12 mouse cellular contexts compared by ENCODE assay signal in the genomic region with DNA sequence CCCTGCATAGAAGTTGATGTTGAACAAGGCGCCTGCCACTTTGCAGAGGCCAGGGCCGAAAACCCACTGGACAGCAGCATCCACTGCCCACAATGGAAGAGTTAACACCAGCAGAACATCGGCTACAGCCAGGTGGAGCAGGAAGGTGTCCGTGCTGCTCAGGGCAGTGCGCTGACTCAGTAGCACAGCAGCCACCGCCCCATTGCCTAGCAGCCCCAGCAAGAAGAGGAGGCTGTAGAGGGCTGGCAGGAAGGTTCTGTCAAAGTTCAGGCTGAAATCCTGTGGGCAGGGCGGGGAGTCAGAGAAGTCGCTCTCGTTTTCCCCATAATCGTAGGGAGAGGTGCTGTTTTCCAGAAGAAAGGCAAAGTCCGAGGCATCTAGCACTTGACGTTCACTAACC. TPM values are rescaled to one million over a fixed set of nuclear protein-coding genes. Genes with fewer than 3 reads are reported as not detected.
"Had no signal": no experiment of that assay in that cellular context is flagged by ENCODE, and none has a peak within 500 bp of the region (broad histone marks: within the 10 kb centered on the region; RNA-seq: fewer than 3 reads in every experiment).

No protein-coding gene starts in this region.

- DNase-seq: lung, adult 18-20 months; midbrain, embryonic 14.5 days; spleen, adult 18-20 months; thymus, postnatal 4 days had no signal

- H3K9ac ChIP-seq: hindbrain, embryonic 14.5 days; kidney, embryonic 15.5 days; limb, embryonic 13.5 days; liver, embryonic 14.5 days; neural tube, embryonic 15.5 days had no signal

- H3K4me2 ChIP-seq: hindbrain, embryonic 14.5 days; kidney, embryonic 15.5 days; limb, embryonic 13.5 days; neural tube, embryonic 15.5 days had no signal

- ATAC-seq: inflammation-experienced regulatory T-cells, adult 6 months had no signal

- H3K36me3 ChIP-seq: kidney, embryonic 15.5 days; limb, embryonic 13.5 days; midbrain, embryonic 10.5 days; neural tube, embryonic 15.5 days had no signal

- H3K4me1 ChIP-seq: kidney, embryonic 15.5 days; limb, embryonic 13.5 days; midbrain, embryonic 10.5 days; neural tube, embryonic 15.5 days had no signal

- H3K9me3 ChIP-seq: kidney, embryonic 15.5 days; limb, embryonic 13.5 days; midbrain, embryonic 10.5 days; neural tube, embryonic 15.5 days had no signal

- H3K4me3 ChIP-seq: kidney, embryonic 15.5 days; limb, embryonic 13.5 days; midbrain, embryonic 10.5 days; myocyte; neural tube, embryonic 15.5 days had no signal

- H3K27ac ChIP-seq: hindbrain, embryonic 14.5 days; kidney, embryonic 15.5 days; limb, embryonic 13.5 days; liver, embryonic 14.5 days; midbrain, embryonic 10.5 days; neural tube, embryonic 15.5 days had no signal

RNA-seq across cellular contexts. Expression of a gene that starts 1.4 kb away (rescaled TPM):
- polyA plus RNA-seq: hindbrain, embryonic 14.5 days; midbrain, embryonic 10.5 days; myocyte had no signal
